Mouse (Mus musculus): ENCODE data around the gene Psen2. TPM values are rescaled to one million over a fixed set of nuclear protein-coding genes. Genes with fewer than 3 reads are reported as not detected.
A peak's percentile ranks its signal among the peaks of the same experiment; 100 is the strongest.

The Psen2 gene
- polyA plus RNA-seq (2015; fragmentation: Nextera tagmentation; extraction: Ambion mirVana), result 12.3 and 14.8 TPM in 2 replicates

- H3K4me2 ChIP-seq (replicated peaks; ENCODE audit: low read depth), result no peak within 1 kb of the TSS
- H3K9ac ChIP-seq (ENCODE audit: low read depth, low read length), result no peak within 1 kb of the TSS
- WGBS, result 35% methylated on average over 7 of the region's 7 CpGs
- no peak for ATAC-seq
- no peaks in the 10 kb centered on the region for H3K4me1 ChIP-seq (replicated peaks; ENCODE audit: control insufficient read depth, insufficient read depth, low read length)
- H3K9me3 ChIP-seq (ENCODE audit: control insufficient read depth), result no peaks in the 10 kb centered on the region
- H3K4me3 ChIP-seq (ENCODE audit: low read depth, low read length), result no peak within 1 kb of the TSS
- no peak within 1 kb of the TSS for H3K27ac ChIP-seq (ENCODE audit: low read depth, low read length)
- TF ChIP-seq CTCF (IDR thresholded peaks at IDR 0.05; ENCODE audit: low read depth), result peak; percentile 71
- H3K36me3 ChIP-seq (ENCODE audit: control insufficient read depth, insufficient read depth), result no peaks in the 10 kb centered on the region
- no peaks in the 10 kb centered on the region for H3K27me3 ChIP-seq (replicated peaks; ENCODE audit: control insufficient read depth, insufficient read depth, low read length)
These were observed at the start of gene Psen2 for GRCm38 (mm10) chr1:180263364-180263997. TSS of gene Psen2 (minus strand) at chr1:180263438.

GRCm38 (mm10) chr1:180312792-180313311, 49.6 kb upstream of the Psen2 start:
- no peak overlapping the region for H3K9ac ChIP-seq (ENCODE audit: low read depth, low read length)
- 50% methylated on average over 6 of the region's 6 CpGs for WGBS
- no peaks in the 10 kb centered on the region for H3K9me3 ChIP-seq (ENCODE audit: control insufficient read depth)
- no peaks in the 10 kb centered on the region for H3K27me3 ChIP-seq (replicated peaks; ENCODE audit: control insufficient read depth, insufficient read depth, low read length)
- no peak overlapping the region for H3K4me2 ChIP-seq (replicated peaks; ENCODE audit: low read depth)
- peak; percentile 31; the same call in 1 of the 2 replicates for ATAC-seq
- H3K36me3 ChIP-seq (ENCODE audit: control insufficient read depth, insufficient read depth), result no peaks in the 10 kb centered on the region
- H3K4me1 ChIP-seq (replicated peaks; ENCODE audit: control insufficient read depth, insufficient read depth, low read length), result no peaks in the 10 kb centered on the region; the same call in 1 of the 2 replicates
- TF ChIP-seq CTCF (IDR thresholded peaks at IDR 0.05; ENCODE audit: low read depth), result no peak
- H3K4me3 ChIP-seq (ENCODE audit: low read depth, low read length), result no peak overlapping the region
- no peak overlapping the region for H3K27ac ChIP-seq (ENCODE audit: low read depth, low read length)

- no peak overlapping the region for H3K4me2 ChIP-seq (replicated peaks; ENCODE audit: low read depth)
- 73% methylated on average over 6 of the region's 6 CpGs for WGBS
- H3K9ac ChIP-seq (ENCODE audit: low read depth, low read length), result no peak overlapping the region
- H3K27ac ChIP-seq (ENCODE audit: low read depth, low read length), result no peak overlapping the region
- H3K4me1 ChIP-seq (replicated peaks; ENCODE audit: control insufficient read depth, insufficient read depth, low read length), result no peaks in the 10 kb centered on the region; the same call in 1 of the 2 replicates
- H3K9me3 ChIP-seq (ENCODE audit: control insufficient read depth), result no peaks in the 10 kb centered on the region
- H3K36me3 ChIP-seq (ENCODE audit: control insufficient read depth, insufficient read depth), result no peaks in the 10 kb centered on the region
- TF ChIP-seq CTCF (IDR thresholded peaks at IDR 0.05; ENCODE audit: low read depth), result no peak
- no peak overlapping the region for H3K4me3 ChIP-seq (ENCODE audit: low read depth, low read length)
- H3K27me3 ChIP-seq (replicated peaks; ENCODE audit: control insufficient read depth, insufficient read depth, low read length), result no peaks in the 10 kb centered on the region
- no peak for ATAC-seq
These were observed 49.0 kb upstream of the Psen2 start for GRCm38 (mm10) chr1:180312286-180312685.

GRCm38 (mm10) chr1:180308897-180309296, 45.7 kb upstream of the Psen2 start:
- Histone ChIP-seq H3K27me3 (replicated peaks; ENCODE audit: control insufficient read depth, insufficient read depth, low read length) (no peaks in the 10 kb centered on the region), H3K4me3 (ENCODE audit: low read depth, low read length) (no peak overlapping the region), H3K4me1 (replicated peaks; ENCODE audit: control insufficient read depth, insufficient read depth, low read length) (no peaks in the 10 kb centered on the region; the same call in 1 of the 2 replicates), H3K36me3 (ENCODE audit: control insufficient read depth, insufficient read depth) (no peaks in the 10 kb centered on the region), H3K9ac (ENCODE audit: low read depth, low read length) (no peak overlapping the region), H3K9me3 (ENCODE audit: control insufficient read depth) (no peaks in the 10 kb centered on the region), H3K4me2 (replicated peaks; ENCODE audit: low read depth) (no peak overlapping the region), H3K27ac (ENCODE audit: low read depth, low read length) (no peak overlapping the region)
- WGBS, result 55% methylated on average over 4 of the region's 4 CpGs
- TF ChIP-seq CTCF (IDR thresholded peaks at IDR 0.05; ENCODE audit: low read depth), result no peak
- ATAC-seq, result no peak

- H3K27ac ChIP-seq (ENCODE audit: low read depth, low read length), result no peak overlapping the region
- peaks cover 6% of the 10 kb centered on the region; the same call in 1 of the 2 replicates for H3K4me1 ChIP-seq (replicated peaks; ENCODE audit: control insufficient read depth, insufficient read depth, low read length)
- no peak overlapping the region for H3K4me3 ChIP-seq (ENCODE audit: low read depth, low read length)
- 43% methylated on average over 2 of the region's 2 CpGs for WGBS
- peak; percentile 37; the same call in 1 of the 2 replicates for ATAC-seq
- no peaks in the 10 kb centered on the region for H3K36me3 ChIP-seq (ENCODE audit: control insufficient read depth, insufficient read depth)
- no peak overlapping the region for H3K4me2 ChIP-seq (replicated peaks; ENCODE audit: low read depth)
- no peaks in the 10 kb centered on the region for H3K9me3 ChIP-seq (ENCODE audit: control insufficient read depth)
- no peak overlapping the region for H3K9ac ChIP-seq (ENCODE audit: low read depth, low read length)
- TF ChIP-seq CTCF (IDR thresholded peaks at IDR 0.05; ENCODE audit: low read depth), result no peak
- no peaks in the 10 kb centered on the region for H3K27me3 ChIP-seq (replicated peaks; ENCODE audit: control insufficient read depth, insufficient read depth, low read length)
These were observed 44.4 kb upstream of the Psen2 start for GRCm38 (mm10) chr1:180307661-180308060.

- no peaks in the 10 kb centered on the region for H3K9me3 ChIP-seq (ENCODE audit: control insufficient read depth)
- H3K4me2 ChIP-seq (replicated peaks; ENCODE audit: low read depth), result no peak overlapping the region
- no peak for ATAC-seq
- no peaks in the 10 kb centered on the region for H3K27me3 ChIP-seq (replicated peaks; ENCODE audit: control insufficient read depth, insufficient read depth, low read length)
- TF ChIP-seq CTCF (IDR thresholded peaks at IDR 0.05; ENCODE audit: low read depth), result no peak
- 81% methylated on average over 9 of the region's 9 CpGs for WGBS
- H3K9ac ChIP-seq (ENCODE audit: low read depth, low read length), result no peak overlapping the region
- H3K27ac ChIP-seq (ENCODE audit: low read depth, low read length), result no peak overlapping the region
- peaks cover 14% of the 10 kb centered on the region; the same call in 1 of the 2 replicates for H3K4me1 ChIP-seq (replicated peaks; ENCODE audit: control insufficient read depth, insufficient read depth, low read length)
- H3K36me3 ChIP-seq (ENCODE audit: control insufficient read depth, insufficient read depth), result no peaks in the 10 kb centered on the region
- no peak overlapping the region for H3K4me3 ChIP-seq (ENCODE audit: low read depth, low read length)
These were observed 43.7 kb upstream of the Psen2 start for GRCm38 (mm10) chr1:180306889-180307288.

Data from intestine, postnatal 0 days (tissue).